ENCODE assay signal across 7 mouse cellular contexts in genomic region chr1:58972851-58973365, GRCm38 (mm10). TPM values are rescaled to one million over a fixed set of nuclear protein-coding genes. Genes with fewer than 3 reads are reported as not detected.
A peak's percentile ranks its signal among the peaks of the same experiment; 100 is the strongest.
DNase-seq lines count a peak whose midpoint lies in the region; ATAC-seq lines count a peak whose summit lies in the region.

No protein-coding gene starts in this region.

- peak overlapping the region; percentile 48 for H3K27ac ChIP-seq in lung, embryonic 16.5 days (ENCODE audit: low read length)
- peak overlapping the region; percentile 51; the same call in 1 of the 2 replicates for H3K27ac ChIP-seq in embryonic facial prominence, embryonic 13.5 days
- peak overlapping the region; percentile 82 for H3K27ac ChIP-seq in intestine, embryonic 16.5 days (ENCODE audit: low read length)
- peak overlapping the region; percentile 92 for H3K27ac ChIP-seq in neural tube, embryonic 15.5 days (replicated peaks)

- H3K4me3 ChIP-seq in lung, embryonic 16.5 days (ENCODE audit: low read length), result peak overlapping the region; percentile 91
- peak overlapping the region; percentile 78 for H3K4me3 ChIP-seq in embryonic facial prominence, embryonic 13.5 days
- H3K4me3 ChIP-seq in intestine, embryonic 16.5 days (ENCODE audit: low read length), result peak overlapping the region; percentile 94
- H3K4me3 ChIP-seq in neural tube, embryonic 15.5 days (replicated peaks), result peak overlapping the region; percentile 72

- H3K9me3 ChIP-seq in lung, embryonic 16.5 days (ENCODE audit: control insufficient read depth, low read length), result no peaks in the 10 kb centered on the region
- no peaks in the 10 kb centered on the region for H3K9me3 ChIP-seq in embryonic facial prominence, embryonic 13.5 days
- H3K9me3 ChIP-seq in intestine, embryonic 16.5 days (ENCODE audit: control insufficient read depth, low read length), result no peaks in the 10 kb centered on the region
- no peaks in the 10 kb centered on the region for H3K9me3 ChIP-seq in neural tube, embryonic 15.5 days (replicated peaks)

- under 1% methylated on average over 28 of the region's 28 CpGs for WGBS in lung, embryonic 16.5 days
- under 1% methylated on average over 28 of the region's 28 CpGs for WGBS in embryonic facial prominence, embryonic 13.5 days
- under 1% methylated on average over 28 of the region's 28 CpGs for WGBS in intestine, embryonic 16.5 days
- WGBS in neural tube, embryonic 15.5 days, result under 1% methylated on average over 28 of the region's 28 CpGs

- peak; percentile 32 for ATAC-seq in lung, embryonic 16.5 days (ENCODE audit: low read depth)
- ATAC-seq in embryonic facial prominence, embryonic 13.5 days (ENCODE audit: insufficient number of reproducible peaks, insufficient read depth, low FRiP score, low TSS enrichment, low read depth), result no peak
- ATAC-seq in intestine, embryonic 16.5 days, result peak; percentile 39
- ATAC-seq in neural tube, embryonic 15.5 days (ENCODE audit: low FRiP score), result no peak; the same call in 1 of the 2 replicates

- no peak for DNase-seq in lung, postnatal 36 days
- DNase-seq in gastrocnemius, postnatal 25 days, result no peak
- no peak for DNase-seq in layer of hippocampus, adult 18-20 months (ENCODE audit: low spot score in 2 of 2)

- peaks cover 15% of the 10 kb centered on the region; the same call in 1 of the 2 replicates for H3K4me1 ChIP-seq in lung, embryonic 16.5 days (replicated peaks; ENCODE audit: control insufficient read depth, insufficient read depth, low read length)
- H3K4me1 ChIP-seq in embryonic facial prominence, embryonic 13.5 days, result peaks cover 35% of the 10 kb centered on the region
- H3K4me1 ChIP-seq in intestine, embryonic 16.5 days (ENCODE audit: control insufficient read depth, insufficient read depth, low read length), result peaks cover 10% of the 10 kb centered on the region; the same call in 1 of the 2 replicates
- peaks cover 45% of the 10 kb centered on the region for H3K4me1 ChIP-seq in neural tube, embryonic 15.5 days

- no peaks in the 10 kb centered on the region for H3K27me3 ChIP-seq in lung, embryonic 16.5 days (ENCODE audit: control insufficient read depth, insufficient read depth, low read depth, low read length)
- no peaks in the 10 kb centered on the region for H3K27me3 ChIP-seq in embryonic facial prominence, embryonic 13.5 days
- H3K27me3 ChIP-seq in intestine, embryonic 16.5 days (replicated peaks; ENCODE audit: control insufficient read depth, insufficient read depth, low read length), result no peaks in the 10 kb centered on the region
- H3K27me3 ChIP-seq in neural tube, embryonic 15.5 days (replicated peaks), result no peaks in the 10 kb centered on the region

- peak overlapping the region; percentile 65 for H3K4me2 ChIP-seq in lung, embryonic 16.5 days (ENCODE audit: low read depth, low read length)
- H3K4me2 ChIP-seq in embryonic facial prominence, embryonic 13.5 days, result peak overlapping the region; percentile 77
- H3K4me2 ChIP-seq in intestine, embryonic 16.5 days (ENCODE audit: low read depth, low read length), result peak overlapping the region; percentile 71
- H3K4me2 ChIP-seq in neural tube, embryonic 15.5 days, result peak overlapping the region; percentile 65

- H3K9ac ChIP-seq in lung, embryonic 16.5 days (ENCODE audit: low read length), result peak overlapping the region; percentile 93
- H3K9ac ChIP-seq in embryonic facial prominence, embryonic 13.5 days, result peak overlapping the region; percentile 88
- peak overlapping the region; percentile 94 for H3K9ac ChIP-seq in intestine, embryonic 16.5 days (ENCODE audit: low read depth, low read length)
- peak overlapping the region; percentile 81 for H3K9ac ChIP-seq in neural tube, embryonic 15.5 days (replicated peaks)

- peaks cover 3% of the 10 kb centered on the region; the same call in 1 of the 2 replicates for H3K36me3 ChIP-seq in lung, embryonic 16.5 days (ENCODE audit: control insufficient read depth, insufficient read depth, low read length)
- H3K36me3 ChIP-seq in embryonic facial prominence, embryonic 13.5 days, result no peaks in the 10 kb centered on the region
- no peaks in the 10 kb centered on the region for H3K36me3 ChIP-seq in intestine, embryonic 16.5 days (ENCODE audit: control insufficient read depth, insufficient read depth, low read length)
- H3K36me3 ChIP-seq in neural tube, embryonic 15.5 days, result 0 out of 2 replicates have a peak, but pooled peaks cover 3% of the 10 kb centered on the region

RNA-seq across cellular contexts. Expression of gene Trak2, which starts 0.3 kb away (rescaled TPM):
- polyA plus RNA-seq in lung, embryonic 16.5 days (2015; fragmentation: Nextera tagmentation; extraction: Ambion mirVana), result 13.6 and 14.0 TPM in 2 replicates
- 11.3 and 12.2 TPM in 2 replicates for polyA plus RNA-seq in embryonic facial prominence, embryonic 13.5 days (2015; fragmentation: Nextera tagmentation; extraction: Ambion mirVana)
- 9.1 and 9.7 TPM in 2 replicates for polyA plus RNA-seq in intestine, embryonic 16.5 days (2015; fragmentation: Nextera tagmentation; extraction: Ambion mirVana)
- polyA plus RNA-seq in neural tube, embryonic 15.5 days (2015; fragmentation: Nextera tagmentation; extraction: Ambion mirVana), result 13.9 and 14.2 TPM in 2 replicates
- 10 to 100 TPM; 76.4 to 87.9 TPM for total RNA-seq in gastrocnemius, postnatal 25 days (2021)
- total RNA-seq in layer of hippocampus, adult 18-20 months (2021), result 100 to 1,000 TPM; 110 to 113 TPM

RNA-seq across cellular contexts. Expression of gene Stradb, which starts 0.4 kb away (rescaled TPM):
- 21.9 and 23.7 TPM in 2 replicates for polyA plus RNA-seq in lung, embryonic 16.5 days (2015; fragmentation: Nextera tagmentation; extraction: Ambion mirVana)
- 29.8 and 30.7 TPM in 2 replicates for polyA plus RNA-seq in embryonic facial prominence, embryonic 13.5 days (2015; fragmentation: Nextera tagmentation; extraction: Ambion mirVana)
- polyA plus RNA-seq in intestine, embryonic 16.5 days (2015; fragmentation: Nextera tagmentation; extraction: Ambion mirVana), result 21.9 and 22.8 TPM in 2 replicates
- polyA plus RNA-seq in neural tube, embryonic 15.5 days (2015; fragmentation: Nextera tagmentation; extraction: Ambion mirVana), result 86.3 and 103 TPM in 2 replicates
- 100 to 1,000 TPM; 116 to 123 TPM for total RNA-seq in gastrocnemius, postnatal 25 days (2021)
- 10 to 100 TPM; 36.9 to 42.4 TPM for total RNA-seq in layer of hippocampus, adult 18-20 months (2021)

Comparison
In these comparisons a context has a peak if more than half of its experiments do, and no peak if none do; other contexts are left out.
1. ATAC-seq: peak in lung, embryonic 16.5 days (single experiment) and intestine, embryonic 16.5 days (single experiment); none in embryonic facial prominence, embryonic 13.5 days (single experiment) and neural tube, embryonic 15.5 days (single experiment).
2. Peak in every context shown above with its lines, with median percentiles within 50 percentile points of each other: H3K27ac ChIP-seq, H3K4me2 ChIP-seq, H3K4me3 ChIP-seq and H3K9ac ChIP-seq.